Mouse (Mus musculus): ENCODE data around the gene Ppard.
A peak's percentile ranks its signal among the peaks of the same experiment; 100 is the strongest.

The Ppard gene

GRCm38 (mm10) chr17:28277721-28278120 lies 45.2 kb downstream of the Ppard start:
- H3K36me3 ChIP-seq (ENCODE audit: control insufficient read depth, insufficient read depth, low read length, poor library complexity, severe bottlenecking): no peaks in the 10 kb centered on the region
- H3K27me3 ChIP-seq (ENCODE audit: control insufficient read depth, insufficient read depth, low read length, poor library complexity, severe bottlenecking): no peaks in the 10 kb centered on the region
- DNase-seq (ENCODE audit: low read depth, low spot score): no peak

DNA sequence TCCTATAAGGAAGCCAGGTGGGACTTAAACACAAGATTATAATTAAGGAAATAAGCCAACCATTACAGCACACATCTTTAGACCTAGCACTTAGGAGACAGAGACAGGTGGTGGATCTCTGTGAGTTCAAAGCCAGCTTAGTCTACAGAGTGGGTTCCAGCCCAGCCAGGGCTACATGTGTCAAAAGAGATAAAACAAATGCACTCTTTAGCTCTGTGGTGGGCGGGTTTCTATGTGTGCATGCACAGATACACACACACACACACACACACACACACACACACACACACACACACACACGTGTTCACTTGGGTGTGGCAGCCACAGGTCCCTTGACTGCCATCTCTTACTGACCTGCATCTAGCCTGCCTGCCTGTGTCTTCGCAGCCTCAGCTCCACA lies 45.7 kb downstream of the Ppard start:
- no peaks in the 10 kb centered on the region for H3K36me3 ChIP-seq (ENCODE audit: control insufficient read depth, insufficient read depth, low read length, poor library complexity, severe bottlenecking)
- DNase-seq (ENCODE audit: low read depth, low spot score): no peak
- H3K27me3 ChIP-seq (ENCODE audit: control insufficient read depth, insufficient read depth, low read length, poor library complexity, severe bottlenecking): no peaks in the 10 kb centered on the region

DNA sequence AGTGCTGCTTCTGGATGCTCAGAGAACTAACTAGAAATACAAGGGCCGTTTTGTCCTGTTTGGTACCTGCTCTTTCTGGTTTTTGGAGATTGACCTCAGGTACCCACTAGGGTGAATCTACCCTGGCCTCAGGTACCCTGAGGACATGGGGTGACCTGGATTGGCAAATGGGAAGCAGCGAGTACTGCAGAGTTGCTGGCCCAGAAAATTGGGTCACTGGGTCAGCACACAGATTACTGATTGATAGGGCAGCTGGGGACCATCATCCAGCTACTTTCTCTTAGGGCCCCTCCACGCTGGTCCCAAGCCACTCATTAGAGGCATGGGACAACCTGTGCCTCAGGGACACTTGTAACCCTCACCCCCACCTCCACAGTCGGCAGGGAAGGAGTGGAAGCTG lies 46.7 kb downstream of the Ppard start:
- DNase-seq (ENCODE audit: low read depth, low spot score): no peak
- Histone ChIP-seq H3K27me3 (ENCODE audit: control insufficient read depth, insufficient read depth, low read length, poor library complexity, severe bottlenecking) (no peaks in the 10 kb centered on the region), H3K36me3 (ENCODE audit: control insufficient read depth, insufficient read depth, low read length, poor library complexity, severe bottlenecking) (no peaks in the 10 kb centered on the region)

GRCm38 (mm10) chr17:28279780-28280422 lies 47.4 kb downstream of the Ppard start:
- no peak for DNase-seq (ENCODE audit: low read depth, low spot score)
- H3K27me3 ChIP-seq (ENCODE audit: control insufficient read depth, insufficient read depth, low read length, poor library complexity, severe bottlenecking): no peaks in the 10 kb centered on the region
- H3K36me3 ChIP-seq (ENCODE audit: control insufficient read depth, insufficient read depth, low read length, poor library complexity, severe bottlenecking): no peaks in the 10 kb centered on the region

- DNase-seq (ENCODE audit: low read depth, low spot score): no peak
- H3K36me3 ChIP-seq (ENCODE audit: control insufficient read depth, insufficient read depth, low read length, poor library complexity, severe bottlenecking): no peaks in the 10 kb centered on the region
- no peaks in the 10 kb centered on the region for H3K27me3 ChIP-seq (ENCODE audit: control insufficient read depth, insufficient read depth, low read length, poor library complexity, severe bottlenecking)
Observed at GRCm38 (mm10) chr17:28280423-28280800, 47.9 kb downstream of the Ppard start.

DNA sequence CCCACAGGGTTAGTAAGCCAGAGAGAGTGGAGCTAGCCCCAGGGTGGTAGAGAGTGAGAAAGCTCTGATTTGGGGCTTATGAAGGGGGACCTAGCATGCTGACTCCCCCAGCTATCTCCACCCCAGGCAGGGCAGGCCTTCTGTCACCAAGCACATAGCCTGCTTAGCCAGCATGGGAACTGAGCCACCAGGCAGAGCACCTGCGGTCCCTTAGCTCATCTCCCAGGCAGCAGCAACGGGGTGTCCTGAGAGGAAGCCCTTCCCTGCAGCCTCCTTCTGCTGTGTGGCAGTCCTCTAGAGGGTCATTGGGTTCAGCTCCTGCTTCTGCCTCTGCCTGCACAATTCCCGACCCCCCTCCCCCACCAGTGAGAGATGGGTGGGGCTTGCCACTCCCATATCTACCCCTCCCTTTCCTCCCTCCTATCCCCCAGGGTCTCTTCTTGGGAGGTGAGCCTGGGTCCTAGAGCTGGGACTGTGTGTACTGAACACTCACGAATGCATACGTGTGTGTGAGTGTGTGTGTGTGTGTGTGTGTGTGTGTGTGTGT lies 48.4 kb downstream of the Ppard start:
- Histone ChIP-seq H3K27me3 (ENCODE audit: control insufficient read depth, insufficient read depth, low read length, poor library complexity, severe bottlenecking) (no peaks in the 10 kb centered on the region), H3K36me3 (ENCODE audit: control insufficient read depth, insufficient read depth, low read length, poor library complexity, severe bottlenecking) (no peaks in the 10 kb centered on the region)
- DNase-seq (ENCODE audit: low read depth, low spot score): no peak

DNA sequence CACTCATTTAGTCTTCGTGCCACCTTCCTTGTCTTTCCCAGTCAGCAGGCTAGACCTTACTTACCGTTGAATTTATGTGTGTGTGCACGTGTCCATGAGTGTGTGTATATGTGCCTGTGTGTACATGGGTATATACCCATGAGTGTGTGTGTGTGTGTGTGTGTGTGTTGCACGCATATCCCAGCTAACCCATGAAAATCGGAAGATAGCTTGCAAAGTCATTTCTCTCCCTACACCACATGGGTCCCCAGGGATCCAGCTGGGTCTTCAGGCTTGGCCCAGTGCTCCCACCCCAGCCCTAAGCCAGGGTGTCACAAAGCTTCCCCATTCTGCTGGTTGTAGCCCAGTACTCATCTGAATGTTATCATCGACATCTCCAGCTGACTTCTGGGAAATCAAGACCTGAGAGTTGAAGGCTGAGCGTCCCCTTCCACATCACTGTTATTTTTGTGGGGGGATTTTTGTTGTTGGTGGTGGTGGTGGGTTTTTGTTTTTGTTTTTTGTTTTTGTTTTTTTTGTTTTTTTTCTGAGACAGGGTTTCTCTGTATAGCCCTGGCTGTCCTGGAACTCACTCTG lies 49.5 kb downstream of the Ppard start:
- Histone ChIP-seq H3K27me3 (ENCODE audit: control insufficient read depth, insufficient read depth, low read length, poor library complexity, severe bottlenecking) (no peaks in the 10 kb centered on the region), H3K36me3 (ENCODE audit: control insufficient read depth, insufficient read depth, low read length, poor library complexity, severe bottlenecking) (no peaks in the 10 kb centered on the region)
- DNase-seq (ENCODE audit: low read depth, low spot score): peak; percentile 52

GRCm38 (mm10) chr17:28283199-28283598 lies 50.7 kb downstream of the Ppard start:
- DNase-seq (ENCODE audit: low read depth, low spot score): no peak
- Histone ChIP-seq H3K27me3 (ENCODE audit: control insufficient read depth, insufficient read depth, low read length, poor library complexity, severe bottlenecking) (no peaks in the 10 kb centered on the region), H3K36me3 (ENCODE audit: control insufficient read depth, insufficient read depth, low read length, poor library complexity, severe bottlenecking) (no peaks in the 10 kb centered on the region)

- no peak for DNase-seq (ENCODE audit: low read depth, low spot score)
- Histone ChIP-seq H3K27me3 (ENCODE audit: control insufficient read depth, insufficient read depth, low read length, poor library complexity, severe bottlenecking) (no peaks in the 10 kb centered on the region), H3K36me3 (ENCODE audit: control insufficient read depth, insufficient read depth, low read length, poor library complexity, severe bottlenecking) (peaks cover 2% of the 10 kb centered on the region; the same call in 1 of the 2 replicates)
Observed at GRCm38 (mm10) chr17:28286133-28286532, 53.6 kb downstream of the Ppard start.

DNA sequence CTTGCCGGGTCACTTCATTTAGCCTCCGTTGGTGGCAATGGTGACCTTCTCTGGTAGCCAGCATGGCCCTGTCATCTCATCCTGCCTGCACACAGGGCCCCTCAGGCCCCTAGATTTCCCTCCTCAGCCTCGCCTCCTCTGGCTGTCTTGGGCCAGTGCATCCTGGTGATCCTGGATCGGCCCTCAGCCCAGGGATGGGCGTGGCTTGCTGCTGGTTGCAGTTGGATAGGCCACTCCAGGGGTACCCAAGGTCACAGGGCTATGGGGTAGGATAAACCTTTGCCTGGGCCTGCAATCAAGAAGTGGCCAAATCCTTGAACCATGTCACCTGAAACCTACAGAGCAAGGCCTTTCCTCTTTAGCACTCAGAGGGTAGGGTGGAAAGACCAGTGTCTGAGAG lies 54.5 kb downstream of the Ppard start:
- DNase-seq (ENCODE audit: low read depth, low spot score): no peak
- H3K36me3 ChIP-seq (ENCODE audit: control insufficient read depth, insufficient read depth, low read length, poor library complexity, severe bottlenecking): peaks cover 2% of the 10 kb centered on the region; the same call in 1 of the 2 replicates
- H3K27me3 ChIP-seq (ENCODE audit: control insufficient read depth, insufficient read depth, low read length, poor library complexity, severe bottlenecking): no peaks in the 10 kb centered on the region

- peaks cover 2% of the 10 kb centered on the region; the same call in 1 of the 2 replicates for H3K36me3 ChIP-seq (ENCODE audit: control insufficient read depth, insufficient read depth, low read length, poor library complexity, severe bottlenecking)
- no peak for DNase-seq (ENCODE audit: low read depth, low spot score)
- H3K27me3 ChIP-seq (ENCODE audit: control insufficient read depth, insufficient read depth, low read length, poor library complexity, severe bottlenecking): no peaks in the 10 kb centered on the region
Observed at GRCm38 (mm10) chr17:28287578-28287977, 55.1 kb downstream of the Ppard start.

DNA sequence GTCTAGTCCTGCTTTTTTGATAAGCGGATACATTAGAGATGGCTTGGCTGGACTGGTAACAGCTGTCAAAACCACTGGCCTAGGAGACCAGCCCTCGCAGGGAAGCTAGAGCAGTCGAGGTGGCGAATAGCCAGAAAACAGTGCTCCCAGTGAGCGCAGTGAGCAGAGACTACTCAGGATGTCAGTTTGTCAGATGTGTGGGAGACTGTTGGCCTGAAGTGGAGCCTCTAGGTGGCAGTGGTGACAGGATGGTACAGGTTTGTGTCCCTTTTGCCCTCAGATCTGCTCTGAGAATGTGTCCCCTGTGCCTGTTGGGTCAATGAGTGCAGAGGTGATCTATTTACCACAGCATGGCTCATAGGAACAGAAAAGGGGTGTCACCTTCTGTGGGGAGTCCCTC lies 55.5 kb downstream of the Ppard start:
- peaks cover 2% of the 10 kb centered on the region; the same call in 1 of the 2 replicates for H3K36me3 ChIP-seq (ENCODE audit: control insufficient read depth, insufficient read depth, low read length, poor library complexity, severe bottlenecking)
- DNase-seq (ENCODE audit: low read depth, low spot score): peak; percentile 39
- H3K27me3 ChIP-seq (ENCODE audit: control insufficient read depth, insufficient read depth, low read length, poor library complexity, severe bottlenecking): no peaks in the 10 kb centered on the region

- DNase-seq (ENCODE audit: low read depth, low spot score): no peak
- Histone ChIP-seq H3K36me3 (ENCODE audit: control insufficient read depth, insufficient read depth, low read length, poor library complexity, severe bottlenecking) (peaks cover 2% of the 10 kb centered on the region; the same call in 1 of the 2 replicates), H3K27me3 (ENCODE audit: control insufficient read depth, insufficient read depth, low read length, poor library complexity, severe bottlenecking) (no peaks in the 10 kb centered on the region)
Observed at GRCm38 (mm10) chr17:28290262-28290661, 57.8 kb downstream of the Ppard start.

DNA sequence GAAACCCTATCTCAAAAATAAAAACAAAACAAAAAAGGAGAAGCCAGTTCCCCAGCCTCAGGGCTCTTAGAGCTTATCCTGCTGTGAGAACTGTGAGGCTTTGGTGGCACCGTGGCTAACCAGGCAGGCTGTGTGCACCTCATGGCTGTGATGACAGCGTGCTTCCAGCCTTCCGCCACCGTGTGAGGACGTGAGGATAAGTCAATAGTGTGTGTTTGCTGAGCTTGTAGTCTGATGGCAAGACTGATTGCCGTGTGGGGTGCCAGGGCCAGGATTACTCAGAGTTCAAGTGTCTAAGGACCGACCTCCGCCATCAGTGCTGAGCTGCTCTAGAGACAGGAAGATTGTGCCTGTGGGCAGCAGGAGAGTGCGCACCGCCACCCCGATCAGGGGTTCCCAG lies 58.2 kb downstream of the Ppard start:
- Histone ChIP-seq H3K36me3 (ENCODE audit: control insufficient read depth, insufficient read depth, low read length, poor library complexity, severe bottlenecking) (peaks cover 2% of the 10 kb centered on the region; the same call in 1 of the 2 replicates), H3K27me3 (ENCODE audit: control insufficient read depth, insufficient read depth, low read length, poor library complexity, severe bottlenecking) (no peaks in the 10 kb centered on the region)
- no peak for DNase-seq (ENCODE audit: low read depth, low spot score)

GRCm38 (mm10) chr17:28291346-28291745 lies 58.8 kb downstream of the Ppard start:
- Histone ChIP-seq H3K36me3 (ENCODE audit: control insufficient read depth, insufficient read depth, low read length, poor library complexity, severe bottlenecking) (peaks cover 2% of the 10 kb centered on the region; the same call in 1 of the 2 replicates), H3K27me3 (ENCODE audit: control insufficient read depth, insufficient read depth, low read length, poor library complexity, severe bottlenecking) (no peaks in the 10 kb centered on the region)
- DNase-seq (ENCODE audit: low read depth, low spot score): no peak

All from splenic B cell, adult 2 months (primary cell).